Mouse (Mus musculus): Measurements from ENCODE around the gene Olfr780.

The Olfr780 gene

GRCm38 (mm10) chr10:129317817-129318216 lies at the start of gene Olfr780:
Olfr780 (plus strand) TSS chr10:129318117.
- TF ChIP-seq GATA4 (IDR thresholded peaks at IDR 0.05; ENCODE audit: insufficient replicate concordance, low read length): no peak

- TF ChIP-seq GATA4 (IDR thresholded peaks at IDR 0.05; ENCODE audit: insufficient replicate concordance, low read length): no peak
Observed at GRCm38 (mm10) chr10:129271081-129271535, 46.8 kb upstream of the Olfr780 start, which contains the start of gene Olfr777. Olfr777 (minus strand) TSS chr10:129271485.

GRCm38 (mm10) chr10:129328554-129328953 lies 10.6 kb downstream of the Olfr780 start, which contains the start of gene Olfr781:
Olfr781 (plus strand) TSS chr10:129328854.
- TF ChIP-seq GATA4 (IDR thresholded peaks at IDR 0.05; ENCODE audit: insufficient replicate concordance, low read length): no peak

- TF ChIP-seq GATA4 (IDR thresholded peaks at IDR 0.05; ENCODE audit: insufficient replicate concordance, low read length): no peak
Observed at GRCm38 (mm10) chr10:129348550-129348949, 30.6 kb downstream of the Olfr780 start, which contains the start of gene Olfr782. Olfr782 (plus strand) TSS chr10:129348850.

- no peak for TF ChIP-seq GATA4 (IDR thresholded peaks at IDR 0.05; ENCODE audit: insufficient replicate concordance, low read length)
Observed at GRCm38 (mm10) chr10:129357307-129357706, 39.4 kb downstream of the Olfr780 start.

Measured in liver, adult (tissue).